In genomic region chr16:91875567-91876344, GRCm38 (mm10) we compare ENCODE assay signal across 8 mouse cellular contexts.
DNase-seq lines count a peak whose midpoint lies in the region; ATAC-seq and TF ChIP-seq lines count a peak whose summit lies in the region.

No protein-coding gene starts in this region.

- no peak overlapping the region for H3K9ac ChIP-seq in intestine, embryonic 15.5 days
- H3K9ac ChIP-seq in intestine, postnatal 0 days (ENCODE audit: low read depth, low read length) = no peak overlapping the region
- no peak overlapping the region for H3K9ac ChIP-seq in kidney, embryonic 15.5 days
- H3K9ac ChIP-seq in stomach, embryonic 16.5 days (ENCODE audit: low read length) = 0 out of 2 replicates have a peak overlapping the region, but pooled peaks have one; percentile 23

- no peak overlapping the region for H3K4me3 ChIP-seq in intestine, embryonic 15.5 days (replicated peaks)
- no peak overlapping the region for H3K4me3 ChIP-seq in intestine, postnatal 0 days (ENCODE audit: low read depth, low read length)
- no peak overlapping the region for H3K4me3 ChIP-seq in kidney, embryonic 15.5 days (replicated peaks)
- H3K4me3 ChIP-seq in stomach, embryonic 16.5 days (replicated peaks; ENCODE audit: low read length) = no peak overlapping the region

- ATAC-seq in intestine, embryonic 15.5 days = no peak
- ATAC-seq in intestine, postnatal 0 days = no peak
- ATAC-seq in kidney, embryonic 15.5 days (replicated peaks; ENCODE audit: low FRiP score) = 0 out of 2 replicates have a peak, but pooled peaks have one; percentile 23
- peak; percentile 61; the same call in 1 of the 2 replicates for ATAC-seq in stomach, embryonic 16.5 days (ENCODE audit: insufficient read depth, low FRiP score)

- 0 out of 2 replicates have a peak overlapping the region, but pooled peaks have one; percentile 4 for H3K27ac ChIP-seq in intestine, embryonic 15.5 days
- no peak overlapping the region for H3K27ac ChIP-seq in intestine, postnatal 0 days (ENCODE audit: low read depth, low read length)
- H3K27ac ChIP-seq in kidney, embryonic 15.5 days = 0 out of 2 replicates have a peak overlapping the region, but pooled peaks have one; percentile 18
- peak overlapping the region; percentile 56 for H3K27ac ChIP-seq in stomach, embryonic 16.5 days (ENCODE audit: low read length)

- H3K4me1 ChIP-seq in intestine, embryonic 15.5 days (replicated peaks) = peaks cover 3% of the 10 kb centered on the region; the same call in 1 of the 2 replicates
- no peaks in the 10 kb centered on the region for H3K4me1 ChIP-seq in intestine, postnatal 0 days (replicated peaks; ENCODE audit: control insufficient read depth, insufficient read depth, low read length)
- H3K4me1 ChIP-seq in kidney, embryonic 15.5 days = peaks cover 17% of the 10 kb centered on the region
- peaks cover 5% of the 10 kb centered on the region; the same call in 1 of the 2 replicates for H3K4me1 ChIP-seq in stomach, embryonic 16.5 days (ENCODE audit: control insufficient read depth, insufficient read depth, low read length)

- H3K9me3 ChIP-seq in intestine, embryonic 15.5 days = no peaks in the 10 kb centered on the region
- no peaks in the 10 kb centered on the region for H3K9me3 ChIP-seq in intestine, postnatal 0 days (ENCODE audit: control insufficient read depth)
- no peaks in the 10 kb centered on the region for H3K9me3 ChIP-seq in kidney, embryonic 15.5 days (replicated peaks)
- H3K9me3 ChIP-seq in stomach, embryonic 16.5 days (replicated peaks; ENCODE audit: control insufficient read depth, low read length) = no peaks in the 10 kb centered on the region

- H3K4me2 ChIP-seq in intestine, embryonic 15.5 days (replicated peaks) = no peak overlapping the region
- H3K4me2 ChIP-seq in intestine, postnatal 0 days (replicated peaks; ENCODE audit: low read depth) = no peak overlapping the region
- H3K4me2 ChIP-seq in kidney, embryonic 15.5 days = no peak overlapping the region
- no peak overlapping the region for H3K4me2 ChIP-seq in stomach, embryonic 16.5 days (ENCODE audit: low read depth, low read length)

- H3K36me3 ChIP-seq in intestine, embryonic 15.5 days = no peaks in the 10 kb centered on the region
- 0 out of 2 replicates have a peak, but pooled peaks cover 10% of the 10 kb centered on the region for H3K36me3 ChIP-seq in intestine, postnatal 0 days (ENCODE audit: control insufficient read depth, insufficient read depth)
- H3K36me3 ChIP-seq in kidney, embryonic 15.5 days = peaks cover 7% of the 10 kb centered on the region; the same call in 1 of the 2 replicates
- H3K36me3 ChIP-seq in stomach, embryonic 16.5 days (ENCODE audit: control insufficient read depth, insufficient read depth, low read length) = no peaks in the 10 kb centered on the region

- TF ChIP-seq CTCF in intestine, postnatal 0 days (IDR thresholded peaks at IDR 0.05; ENCODE audit: low read depth) = no peak

- WGBS in intestine, embryonic 15.5 days = 34% methylated on average over 4 of the region's 4 CpGs
- 39% methylated on average over 4 of the region's 4 CpGs for WGBS in intestine, postnatal 0 days
- WGBS in kidney, embryonic 15.5 days = 25% methylated on average over 4 of the region's 4 CpGs
- 43% methylated on average over 4 of the region's 4 CpGs for WGBS in stomach, embryonic 16.5 days

- H3K27me3 ChIP-seq in intestine, embryonic 15.5 days (replicated peaks) = no peaks in the 10 kb centered on the region
- no peaks in the 10 kb centered on the region for H3K27me3 ChIP-seq in intestine, postnatal 0 days (replicated peaks; ENCODE audit: control insufficient read depth, insufficient read depth, low read length)
- H3K27me3 ChIP-seq in kidney, embryonic 15.5 days = no peaks in the 10 kb centered on the region
- no peaks in the 10 kb centered on the region for H3K27me3 ChIP-seq in stomach, embryonic 16.5 days (ENCODE audit: control insufficient read depth, insufficient read depth, low read length)

- intact Hi-C loops in left cerebral cortex, postnatal 10 days (cut with DNase I) = no loop called here

- DNase-seq in forelimb bud, embryonic 11.5 days (ENCODE audit: low read depth, low spot score) = peak; percentile 64
- no peak for DNase-seq in left cerebral cortex, postnatal 10 days (ENCODE audit: extremely low spot score in 1 of 2, low spot score in 2 of 2)
- DNase-seq in frontal cortex, postnatal 36 days (ENCODE audit: low spot score in 2 of 2) = no peak
- DNase-seq in thymus, adult 18-20 months = no peak

Comparison
In these comparisons a context has a peak if more than half of its experiments do, and no peak if none do; other contexts are left out.
1. ATAC-seq: peak in kidney, embryonic 15.5 days (single experiment) and stomach, embryonic 16.5 days (single experiment); none in intestine, embryonic 15.5 days (single experiment) and intestine, postnatal 0 days (single experiment).